Mouse (Mus musculus): Measurements from ENCODE around the gene Cyp27b1. TPM values are rescaled to one million over a fixed set of nuclear protein-coding genes. Genes with fewer than 3 reads are reported as not detected.

Cyp27b1 gene
- not detected for total RNA-seq (2018; cell fraction: chromatin; rRNA removed)
- total RNA-seq (2018; cell fraction: cytosol; rRNA removed) = under 1 TPM in 1 of 26 experiments, not detected in 25; 0.04 TPM
- total RNA-seq (2018; cell fraction: nucleus; rRNA removed) = under 1 TPM in 2 of 26 experiments, not detected in 24; 0.32 to 0.56 TPM
- not detected in 3 replicates for polyA plus RNA-seq (2018)

DNA sequence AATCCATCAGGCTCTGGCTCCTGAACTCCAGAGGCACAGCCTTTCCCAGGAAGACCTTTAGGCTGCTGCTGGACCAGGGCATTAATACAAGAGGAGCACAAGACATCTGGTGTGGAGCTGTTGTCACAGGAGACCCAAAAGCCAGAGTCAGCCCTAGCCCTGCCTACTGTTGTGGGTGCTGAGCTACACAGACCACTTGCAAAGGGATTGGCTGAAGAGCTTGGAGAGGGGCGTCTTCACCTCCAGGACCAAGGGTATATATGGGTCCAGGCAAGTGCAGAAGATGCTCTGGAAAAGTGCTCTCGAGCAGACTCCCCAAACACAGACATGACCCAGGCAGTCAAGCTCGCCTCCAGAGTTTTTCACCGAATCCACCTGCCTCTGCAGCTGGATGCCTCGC lies at the start of gene Cyp27b1:
TSS of gene Cyp27b1 (plus strand) at position 297 of the 400 bp plus-strand sequence.
- Histone ChIP-seq H3K79me2 (ENCODE audit: inconsistent target) (no peaks in the 10 kb centered on the region), H3K36me3 (ENCODE audit: inconsistent target) (no peaks in the 10 kb centered on the region), H3K4me3 (ENCODE audit: inconsistent target) (no peak within 1 kb of the TSS), H3K27ac (no peak within 1 kb of the TSS)
- 58% methylated on average over 5 of the region's 5 CpGs for WGBS (ENCODE audit: missing documents)

DNA sequence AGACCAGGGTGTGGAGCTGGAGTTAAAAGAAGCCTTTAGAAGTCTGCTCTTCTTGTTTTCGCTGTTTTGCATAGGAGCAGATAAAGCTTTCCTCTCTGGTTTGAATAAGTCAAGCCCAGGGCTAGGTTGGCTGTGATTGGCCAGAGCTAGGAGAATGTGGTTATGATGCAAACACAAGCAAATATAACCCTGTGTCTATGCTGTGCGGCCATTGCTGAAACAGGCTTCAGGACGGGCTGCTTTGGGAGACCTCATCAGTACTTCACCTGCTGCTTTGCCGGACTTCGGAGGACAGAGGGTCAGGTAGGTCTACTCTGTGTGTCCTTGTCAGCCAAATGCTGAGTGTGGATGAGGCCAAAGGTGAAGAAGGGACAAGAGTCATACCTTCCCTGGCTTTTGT lies 47.5 kb upstream of the Cyp27b1 start, which contains the start of gene Avil:
TSS of gene Avil (plus strand) at position 181 of the 400 bp plus-strand sequence.
- WGBS (ENCODE audit: missing documents) = 78% methylated on average over 5 of the region's 5 CpGs
- Histone ChIP-seq H3K4me3 (ENCODE audit: inconsistent target) (no peak within 1 kb of the TSS), H3K79me2 (ENCODE audit: inconsistent target) (no peaks in the 10 kb centered on the region), H3K36me3 (ENCODE audit: inconsistent target) (peaks cover 23% of the 10 kb centered on the region), H3K27ac (no peak within 1 kb of the TSS)

DNA sequence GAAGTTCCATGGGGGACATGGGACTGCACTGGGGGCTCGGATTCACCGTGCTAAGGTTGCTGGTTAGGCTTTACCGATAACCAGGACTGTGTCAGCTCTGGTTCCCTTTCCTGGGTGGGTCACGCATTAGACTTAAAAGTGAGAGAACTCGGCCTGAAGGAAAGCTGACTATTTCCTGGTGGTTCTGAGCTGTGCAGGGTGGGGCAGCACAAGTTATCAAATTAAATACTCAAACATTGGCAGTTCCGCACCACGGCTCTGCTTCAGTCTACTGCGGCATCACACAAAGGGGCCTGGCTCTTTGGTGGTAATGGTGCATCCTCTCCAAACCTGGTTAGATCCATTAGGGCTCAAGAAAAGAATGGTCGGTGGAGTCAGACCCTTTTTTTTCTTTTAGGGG lies 46.8 kb upstream of the Cyp27b1 start:
- Histone ChIP-seq H3K79me2 (ENCODE audit: inconsistent target) (no peaks in the 10 kb centered on the region), H3K36me3 (ENCODE audit: inconsistent target) (peaks cover 18% of the 10 kb centered on the region), H3K4me3 (ENCODE audit: inconsistent target) (no peak overlapping the region), H3K27ac (no peak overlapping the region)
- WGBS (ENCODE audit: missing documents) = 84% methylated on average over 9 of the region's 9 CpGs

DNA sequence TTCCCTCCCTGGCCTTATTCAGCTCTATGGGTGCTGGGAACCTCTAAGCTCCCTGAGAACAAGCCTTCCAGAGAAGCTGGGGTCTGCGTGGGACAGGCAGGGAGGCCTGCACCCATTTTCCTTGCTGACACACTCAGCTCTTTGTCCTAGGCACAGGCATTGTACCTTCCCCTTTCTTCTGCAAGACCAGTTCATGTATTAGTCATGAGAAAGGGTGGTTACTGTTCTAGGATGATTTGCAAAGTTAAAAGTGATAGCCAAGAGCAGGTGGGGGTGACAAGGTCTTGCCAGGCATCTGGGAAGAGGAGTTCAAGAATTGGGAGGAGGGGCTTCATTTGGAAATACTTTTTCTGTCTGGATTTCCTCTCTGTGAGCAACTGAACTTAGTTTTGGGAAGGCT lies 46.0 kb upstream of the Cyp27b1 start:
- Histone ChIP-seq H3K27ac (no peak overlapping the region), H3K79me2 (ENCODE audit: inconsistent target) (no peaks in the 10 kb centered on the region), H3K36me3 (ENCODE audit: inconsistent target) (peaks cover 18% of the 10 kb centered on the region), H3K4me3 (ENCODE audit: inconsistent target) (no peak overlapping the region)
- WGBS (ENCODE audit: missing documents) = 74% methylated on average over 1 of the region's 1 CpGs

DNA sequence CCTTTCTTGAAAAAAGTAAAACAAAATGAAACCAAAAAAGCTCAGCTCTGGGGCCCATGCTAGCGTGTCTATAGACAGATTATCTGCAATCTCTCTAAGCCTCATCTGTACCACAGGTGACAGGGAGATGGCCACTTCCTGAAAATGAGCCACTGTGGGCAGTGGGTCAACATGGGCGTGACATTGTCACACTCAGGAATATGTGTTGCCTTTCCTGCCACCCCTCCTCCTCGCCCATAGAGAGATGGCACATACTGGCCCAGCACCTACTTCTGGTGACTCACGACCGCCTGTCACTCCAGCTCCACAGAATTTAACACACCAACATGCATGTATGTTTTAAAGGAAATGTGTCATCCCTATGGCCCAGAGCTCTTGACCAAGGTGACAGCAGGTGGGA lies 45.3 kb upstream of the Cyp27b1 start:
- Histone ChIP-seq H3K27ac (no peak overlapping the region), H3K79me2 (ENCODE audit: inconsistent target) (no peaks in the 10 kb centered on the region), H3K4me3 (ENCODE audit: inconsistent target) (no peak overlapping the region), H3K36me3 (ENCODE audit: inconsistent target) (peaks cover 11% of the 10 kb centered on the region)
- WGBS (ENCODE audit: missing documents) = 75% methylated on average over 5 of the region's 5 CpGs

DNA sequence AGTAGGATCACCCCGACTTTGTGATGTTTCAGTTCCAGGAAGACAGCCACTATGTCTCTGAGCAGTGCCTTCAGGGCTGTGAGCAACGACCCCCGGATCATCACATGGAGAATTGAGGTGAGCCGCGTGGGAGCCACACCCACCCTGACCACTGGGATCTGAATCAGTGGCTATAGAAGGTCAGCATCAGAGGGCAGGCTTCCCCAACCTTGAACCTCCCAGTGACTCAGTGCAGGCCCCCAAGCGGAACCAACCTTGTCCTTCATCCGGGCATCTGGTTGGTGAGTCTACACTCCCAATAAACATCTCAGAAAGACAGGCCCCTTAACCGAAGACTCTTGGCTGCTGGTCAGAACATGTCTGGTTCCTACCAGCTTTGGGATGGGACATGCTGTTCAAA lies 44.7 kb upstream of the Cyp27b1 start:
- Histone ChIP-seq H3K79me2 (ENCODE audit: inconsistent target) (no peaks in the 10 kb centered on the region), H3K36me3 (ENCODE audit: inconsistent target) (peaks cover 6% of the 10 kb centered on the region), H3K27ac (no peak overlapping the region), H3K4me3 (ENCODE audit: inconsistent target) (no peak overlapping the region)
- 91% methylated on average over 5 of the region's 8 CpGs for WGBS (ENCODE audit: missing documents)

DNA sequence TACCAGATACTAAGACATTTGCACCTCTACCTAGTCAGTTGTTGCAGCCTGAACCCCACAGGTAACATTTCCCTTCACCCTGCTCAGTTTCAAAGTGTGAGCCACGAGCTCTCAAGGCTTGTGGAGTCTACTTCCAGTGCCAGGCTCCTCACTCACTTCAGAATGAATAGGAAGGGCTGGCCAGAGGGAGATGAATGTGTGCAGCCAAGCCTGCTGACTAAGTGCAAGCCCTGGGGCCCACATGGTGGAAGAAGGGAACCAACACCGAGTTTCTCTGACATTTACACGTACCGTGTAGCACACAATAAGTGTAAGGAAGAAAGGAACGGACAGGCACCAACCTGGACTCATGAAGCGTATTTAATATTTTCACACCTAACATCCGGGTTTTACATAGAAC lies 44.2 kb upstream of the Cyp27b1 start:
- Histone ChIP-seq H3K27ac (no peak overlapping the region), H3K79me2 (ENCODE audit: inconsistent target) (no peaks in the 10 kb centered on the region), H3K4me3 (ENCODE audit: inconsistent target) (no peak overlapping the region), H3K36me3 (ENCODE audit: inconsistent target) (peaks cover 1% of the 10 kb centered on the region; the same call in 1 of the 2 replicates)
- 81% methylated on average over 7 of the region's 7 CpGs for WGBS (ENCODE audit: missing documents)

DNA sequence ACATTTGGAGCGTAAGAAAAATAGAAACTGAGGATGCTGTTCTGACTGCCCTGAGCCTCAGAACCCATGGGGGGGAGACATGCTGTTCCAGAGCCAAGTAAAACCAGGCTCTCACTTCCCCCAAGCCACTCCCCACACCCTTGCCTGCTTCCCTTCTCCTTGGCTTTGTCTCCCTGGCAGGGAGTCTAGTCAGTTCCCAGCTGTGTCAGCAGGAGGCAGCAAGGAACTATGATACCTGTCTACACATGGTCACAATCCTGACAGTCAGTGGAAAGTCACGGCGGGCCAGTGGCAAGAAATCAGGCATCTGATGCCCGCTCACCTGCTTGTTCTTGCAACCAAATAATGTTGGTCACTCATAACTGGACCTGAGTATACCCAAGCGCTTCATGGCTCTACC lies 31.6 kb upstream of the Cyp27b1 start:
- Histone ChIP-seq H3K27ac (no peak overlapping the region), H3K79me2 (ENCODE audit: inconsistent target) (no peaks in the 10 kb centered on the region), H3K36me3 (ENCODE audit: inconsistent target) (no peaks in the 10 kb centered on the region), H3K4me3 (ENCODE audit: inconsistent target) (no peak overlapping the region)
- WGBS (ENCODE audit: missing documents) = 75% methylated on average over 5 of the region's 5 CpGs

DNA sequence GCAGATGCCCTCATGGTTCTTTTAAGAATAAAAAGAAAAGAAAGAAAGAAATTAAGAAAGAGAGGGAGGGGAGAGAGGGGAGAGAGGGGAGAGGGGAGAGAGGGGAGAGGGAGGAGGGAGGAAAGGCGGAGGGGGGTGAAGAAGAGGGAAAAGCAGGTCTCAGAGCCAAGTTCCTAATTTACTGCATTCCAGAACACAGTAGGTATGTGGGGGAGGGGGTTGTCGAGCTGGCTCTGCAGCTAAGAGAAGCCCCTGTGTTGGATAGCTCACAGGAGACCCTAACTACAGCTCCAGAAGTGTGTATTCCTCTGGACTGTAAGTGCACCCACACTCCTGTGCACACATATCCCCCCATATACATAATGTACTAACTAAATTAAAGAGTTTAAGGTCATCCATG lies 31.0 kb upstream of the Cyp27b1 start:
- Histone ChIP-seq H3K79me2 (ENCODE audit: inconsistent target) (no peaks in the 10 kb centered on the region), H3K36me3 (ENCODE audit: inconsistent target) (peaks cover 1% of the 10 kb centered on the region; the same call in 1 of the 2 replicates), H3K4me3 (ENCODE audit: inconsistent target) (no peak overlapping the region), H3K27ac (no peak overlapping the region)
- 40% methylated on average over 1 of the region's 2 CpGs for WGBS (ENCODE audit: missing documents)

DNA sequence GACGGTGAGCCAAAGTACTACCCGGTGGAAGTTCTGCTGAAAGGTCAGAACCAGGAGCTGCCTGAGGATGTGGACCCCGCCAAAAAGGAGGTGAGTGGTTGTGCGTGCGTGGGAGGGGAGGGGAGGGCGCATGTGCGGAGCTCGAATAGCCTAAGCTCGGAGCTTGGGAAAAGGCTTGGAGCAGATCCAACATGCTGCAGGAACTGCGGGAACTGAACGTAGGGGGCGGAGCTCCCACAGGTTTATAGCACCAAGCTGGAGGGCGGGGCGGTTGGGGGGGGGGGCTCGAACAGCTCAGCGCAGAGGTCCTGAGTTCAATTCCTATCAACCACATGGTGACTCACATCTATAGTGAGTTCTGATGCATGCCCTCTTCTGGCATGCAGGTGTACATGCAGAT lies 29.6 kb upstream of the Cyp27b1 start:
- H3K4me3 ChIP-seq (ENCODE audit: inconsistent target) = no peak overlapping the region
- H3K36me3 ChIP-seq (ENCODE audit: inconsistent target) = peaks cover 15% of the 10 kb centered on the region; the same call in 1 of the 2 replicates
- 90% methylated on average over 15 of the region's 16 CpGs for WGBS (ENCODE audit: missing documents)
- no peaks in the 10 kb centered on the region for H3K79me2 ChIP-seq (ENCODE audit: inconsistent target)
- no peak overlapping the region for H3K27ac ChIP-seq

DNA sequence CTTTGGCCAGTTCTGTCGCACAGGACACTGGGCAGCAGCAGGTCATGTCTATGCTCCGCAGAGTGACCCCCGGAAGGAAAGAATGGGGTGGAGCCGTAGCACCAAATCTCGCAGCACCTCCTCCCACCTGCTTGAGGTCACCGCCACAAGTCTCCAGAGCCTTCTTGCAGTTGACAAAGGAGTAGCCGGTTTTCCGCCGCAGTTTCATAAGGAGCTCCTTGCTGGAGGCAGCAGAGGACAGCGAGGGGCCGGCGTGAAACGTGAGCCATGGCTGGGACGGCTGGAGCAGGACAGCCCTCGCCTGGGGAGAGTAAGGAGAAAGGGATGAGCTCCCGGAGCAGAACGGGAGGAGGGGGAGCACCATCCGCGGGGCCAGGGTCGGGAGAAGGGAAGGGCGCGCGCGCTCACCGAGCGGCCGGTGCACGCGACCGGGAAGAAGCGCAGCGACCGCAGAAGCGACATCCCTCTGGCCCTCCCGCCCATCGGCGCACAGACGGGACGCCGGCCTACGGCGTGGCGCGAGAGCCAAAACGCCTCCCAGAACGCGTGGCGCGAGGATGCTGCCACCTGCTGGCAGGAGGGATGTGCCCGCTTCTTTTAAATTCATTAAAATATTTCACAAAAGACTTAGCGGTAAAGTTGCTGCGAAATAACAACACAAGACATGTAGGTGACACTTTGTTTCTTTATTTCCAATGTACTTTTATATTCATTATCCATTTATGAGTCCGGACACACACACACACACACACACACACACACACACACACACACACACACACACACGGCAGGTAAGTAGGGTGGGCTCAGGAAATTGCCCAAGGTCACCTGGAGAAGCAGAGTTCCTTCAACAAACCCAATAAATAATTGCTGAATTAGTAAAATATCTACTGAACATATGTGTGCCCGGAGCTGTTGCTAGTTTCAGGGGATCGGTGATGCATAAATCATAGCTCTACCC lies 17.4 kb upstream of the Cyp27b1 start, which contains the start of gene Tsfm:
TSS of gene Tsfm (minus strand) at position 505 of the 961 bp plus-strand sequence.
- peaks cover 6% of the 10 kb centered on the region; the same call in 1 of the 2 replicates for H3K79me2 ChIP-seq (ENCODE audit: inconsistent target)
- peak within 1 kb of the TSS; percentile 69 for H3K27ac ChIP-seq
- peaks cover 23% of the 10 kb centered on the region; the same call in 1 of the 2 replicates for H3K36me3 ChIP-seq (ENCODE audit: inconsistent target)
- peak within 1 kb of the TSS; percentile 90 for H3K4me3 ChIP-seq (ENCODE audit: inconsistent target)
- WGBS (ENCODE audit: missing documents) = 5% methylated on average over 55 of the region's 56 CpGs

DNA sequence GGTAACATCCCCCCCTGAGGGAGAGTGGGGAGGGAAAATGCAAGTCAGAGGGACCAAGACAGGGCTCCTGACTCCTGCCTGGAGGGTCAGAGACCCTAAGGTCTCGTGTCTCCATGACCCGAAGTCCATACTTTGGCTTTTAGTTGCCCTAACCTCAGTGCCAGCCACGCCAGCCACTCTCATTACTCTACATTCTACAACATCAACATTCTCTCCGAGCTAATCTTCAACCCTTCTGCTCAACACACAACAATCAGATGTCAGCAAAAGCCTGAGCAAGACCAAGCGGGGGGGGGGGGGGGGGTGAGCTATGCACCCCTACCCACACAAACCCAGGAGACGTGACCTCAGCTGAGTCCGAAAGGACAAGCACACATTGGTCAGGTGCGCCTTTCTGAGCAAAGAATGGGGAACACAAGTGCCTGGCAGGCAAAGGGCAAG lies 14.7 kb upstream of the Cyp27b1 start:
- Histone ChIP-seq H3K4me3 (ENCODE audit: inconsistent target) (no peak overlapping the region), H3K27ac (no peak overlapping the region), H3K36me3 (ENCODE audit: inconsistent target) (peaks cover 4% of the 10 kb centered on the region; the same call in 1 of the 2 replicates), H3K79me2 (ENCODE audit: inconsistent target) (peaks cover 6% of the 10 kb centered on the region; the same call in 1 of the 2 replicates)
- WGBS (ENCODE audit: missing documents) = 94% methylated on average over 6 of the region's 8 CpGs

DNA sequence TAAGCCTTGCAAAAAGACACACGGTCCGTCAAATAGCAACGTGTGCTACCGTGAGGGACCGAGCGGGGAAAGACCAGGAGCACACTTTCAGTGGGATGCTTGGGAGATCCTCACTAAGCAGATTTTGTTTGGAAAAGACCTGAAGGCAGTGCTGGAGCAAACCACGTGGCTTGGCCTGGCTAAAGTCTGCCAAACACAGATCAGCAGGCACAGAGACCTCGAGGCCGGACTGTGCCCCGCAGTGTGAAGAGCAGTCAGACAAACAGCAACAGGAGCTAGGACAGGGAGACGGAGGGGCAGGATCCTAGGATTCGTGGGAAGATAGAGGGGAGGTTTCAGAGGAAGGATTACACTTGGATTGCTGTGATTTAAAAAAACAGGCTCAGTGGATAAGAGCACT lies 11.8 kb upstream of the Cyp27b1 start:
- no peaks in the 10 kb centered on the region for H3K79me2 ChIP-seq (ENCODE audit: inconsistent target)
- H3K27ac ChIP-seq = no peak overlapping the region
- WGBS (ENCODE audit: missing documents) = 84% methylated on average over 11 of the region's 12 CpGs
- no peaks in the 10 kb centered on the region for H3K36me3 ChIP-seq (ENCODE audit: inconsistent target)
- H3K4me3 ChIP-seq (ENCODE audit: inconsistent target) = no peak overlapping the region

DNA sequence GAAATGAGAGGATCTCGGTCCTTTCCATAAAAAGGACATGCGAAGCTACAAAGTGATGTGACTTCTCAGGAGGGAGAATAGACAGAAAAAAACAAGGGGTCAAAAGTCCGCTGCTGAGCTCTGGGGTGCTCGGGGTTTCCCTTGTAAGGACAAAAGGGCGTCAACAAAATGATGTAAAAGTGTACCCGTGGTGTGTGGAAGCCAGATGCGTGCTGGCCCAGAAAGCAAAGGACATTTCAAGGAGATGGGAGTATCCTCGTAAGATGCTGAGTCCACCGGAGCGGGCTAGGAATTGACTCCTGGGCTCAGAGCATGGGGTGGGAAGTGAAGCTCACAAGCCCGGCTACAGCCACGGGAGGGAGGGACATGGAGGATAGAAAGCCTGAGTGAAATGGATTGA lies 10.4 kb upstream of the Cyp27b1 start:
- Histone ChIP-seq H3K27ac (no peak overlapping the region), H3K4me3 (ENCODE audit: inconsistent target) (no peak overlapping the region), H3K36me3 (ENCODE audit: inconsistent target) (no peaks in the 10 kb centered on the region), H3K79me2 (ENCODE audit: inconsistent target) (no peaks in the 10 kb centered on the region)
- WGBS (ENCODE audit: missing documents) = 85% methylated on average over 11 of the region's 12 CpGs

All from macrophage (primary cell).